Mouse (Mus musculus) heart, postnatal 0 days (tissue): ENCODE measurements at regions not wholly inside any gene's neighbourhood (a gene's known extent, or its start where the extent isn't known, plus 50 kb on each side); places are given as distances from the start of the nearest gene placed in this dataset.

Experiments
- CTCF ChIP-seq: IDR thresholded peaks from 2 replicates; pipeline ENCODE4 v1.5.1; 2016; ENCODE audit warnings: antibody characterized with exemption, control low read depth, low read depth
- EP300 ChIP-seq: IDR thresholded peaks from 2 replicates; pipeline ENCODE4 v1.6.1; 2016; ENCODE audit warnings: antibody characterized with exemption, low read depth

- TF ChIP-seq CTCF (no peak), EP300 (no peak)
Observed at GRCm38 (mm10) chr7:37178256-37178655, 480.3 kb downstream of the Tshz3 start.
